ENCODE assay signal across 19 mouse cellular contexts in genomic region chr2:155582996-155583395, GRCm38 (mm10).
"Had no signal": no experiment of that assay in that cellular context is flagged by ENCODE, and none has a peak within 500 bp of the region (broad histone marks: within the 10 kb centered on the region; RNA-seq: fewer than 3 reads in every experiment).

No protein-coding gene starts in this region.

- ATAC-seq: midbrain, embryonic 16.5 days had no signal

- H3K4me3 ChIP-seq: midbrain, embryonic 10.5 days; midbrain, embryonic 12.5 days; myocyte; neural tube, embryonic 13.5 days; neural tube, embryonic 15.5 days had no signal

- H3K36me3 ChIP-seq: midbrain, embryonic 10.5 days; midbrain, embryonic 12.5 days; neural tube, embryonic 15.5 days had no signal

- H3K9me3 ChIP-seq: midbrain, embryonic 10.5 days; midbrain, embryonic 12.5 days; neural tube, embryonic 13.5 days; neural tube, embryonic 15.5 days had no signal

- H3K9ac ChIP-seq: lung, embryonic 14.5 days; midbrain, embryonic 12.5 days; neural tube, embryonic 13.5 days; neural tube, embryonic 15.5 days had no signal

- H3K27me3 ChIP-seq: midbrain, embryonic 12.5 days; neural tube, embryonic 13.5 days; neural tube, embryonic 15.5 days had no signal

- DNase-seq: lung, adult 18-20 months; lung, embryonic 14.5 days; lung, postnatal 10 days; lung, postnatal 4 days; midbrain, embryonic 14.5 days; retina, postnatal 1 day; right cerebral cortex, adult 18-20 months; right cerebral cortex, postnatal 25 days; right cerebral cortex, postnatal 4 days; spleen, adult 18-20 months; thymus, adult 18-20 months; thymus, postnatal 14 days; thymus, postnatal 36 days had no signal

- H3K27ac ChIP-seq: midbrain, embryonic 10.5 days; midbrain, embryonic 12.5 days; neural tube, embryonic 13.5 days; neural tube, embryonic 15.5 days had no signal

- H3K4me2 ChIP-seq: lung, embryonic 14.5 days; midbrain, embryonic 12.5 days; neural tube, embryonic 13.5 days; neural tube, embryonic 15.5 days had no signal

- H3K4me1 ChIP-seq: neural tube, embryonic 13.5 days; neural tube, embryonic 15.5 days had no signal
